Mouse (Mus musculus): ENCODE results near the gene Tsks. TPM values are rescaled to one million over a fixed set of nuclear protein-coding genes. Genes with fewer than 3 reads are reported as not detected.

The Tsks gene
- polyA plus RNA-seq, 1 experiment: not detected

GRCm38 (mm10) chr7:45006503-45006902, 63.5 kb downstream of the Tsks start:
- H3K4me3 ChIP-seq (ENCODE audit: insufficient read depth, low read depth, low read length): no peak overlapping the region
- WGBS: 91% methylated on average over 12 of the region's 12 CpGs
- H3K27ac ChIP-seq (ENCODE audit: insufficient read depth, low read depth, low read length): no peak overlapping the region
- no peak for TF ChIP-seq POLR2A (IDR thresholded peaks at IDR 0.05; ENCODE audit: insufficient read depth, low read depth, low read length)
- TF ChIP-seq CTCF (IDR thresholded peaks at IDR 0.05; ENCODE audit: insufficient read depth, low read depth, low read length): no peak
- 0 out of 2 replicates have a peak, but pooled peaks cover 5% of the 10 kb centered on the region for H3K4me1 ChIP-seq (ENCODE audit: control insufficient read depth, insufficient read depth, low read length)

- H3K4me1 ChIP-seq (ENCODE audit: control insufficient read depth, insufficient read depth, low read length): 0 out of 2 replicates have a peak, but pooled peaks cover 4% of the 10 kb centered on the region
- 96% methylated on average over 29 of the region's 29 CpGs for WGBS
- TF ChIP-seq CTCF (IDR thresholded peaks at IDR 0.05; ENCODE audit: insufficient read depth, low read depth, low read length): no peak
- TF ChIP-seq POLR2A (IDR thresholded peaks at IDR 0.05; ENCODE audit: insufficient read depth, low read depth, low read length): no peak
- no peak overlapping the region for H3K4me3 ChIP-seq (ENCODE audit: insufficient read depth, low read depth, low read length)
- H3K27ac ChIP-seq (ENCODE audit: insufficient read depth, low read depth, low read length): no peak overlapping the region
These were observed 64.1 kb downstream of the Tsks start for GRCm38 (mm10) chr7:45007141-45007540.

Other genes starting within 250 kb of the Tsks start
- gene Izumo2, start 234.5 kb upstream of the Tsks start, polyA plus RNA-seq (2012; ENCODE audit: insufficient read depth, insufficient read length, low replicate concordance, missing spikeins): not detected in 2 replicates
- gene Vrk3, start 194.8 kb upstream of the Tsks start, polyA plus RNA-seq (2012; ENCODE audit: insufficient read depth, insufficient read length, low replicate concordance, missing spikeins): not detected in 2 replicates
- not detected in 2 replicates for gene Zfp473, start 192.2 kb upstream of the Tsks start, polyA plus RNA-seq (2012; ENCODE audit: insufficient read depth, insufficient read length, low replicate concordance, missing spikeins)
- gene Nup62, start 127.1 kb upstream of the Tsks start, polyA plus RNA-seq (2012; ENCODE audit: insufficient read depth, insufficient read length, low replicate concordance, missing spikeins): not detected in 2 replicates
- gene Il4i1, start 126.8 kb upstream of the Tsks start, polyA plus RNA-seq (2012; ENCODE audit: insufficient read depth, insufficient read length, low replicate concordance, missing spikeins): not detected in 2 replicates
- not detected in 2 replicates for gene Atf5, start 126.5 kb upstream of the Tsks start, polyA plus RNA-seq (2012; ENCODE audit: insufficient read depth, insufficient read length, low replicate concordance, missing spikeins)
- gene Akt1s1, start 94.2 kb upstream of the Tsks start, polyA plus RNA-seq (2012; ENCODE audit: insufficient read depth, insufficient read length, low replicate concordance, missing spikeins): not detected in 2 replicates
- not detected in 2 replicates for gene Tbc1d17, start 94.1 kb upstream of the Tsks start, polyA plus RNA-seq (2012; ENCODE audit: insufficient read depth, insufficient read length, low replicate concordance, missing spikeins)
- not detected in 2 replicates for gene Pnkp, start 86.1 kb upstream of the Tsks start, polyA plus RNA-seq (2012; ENCODE audit: insufficient read depth, insufficient read length, low replicate concordance, missing spikeins)
- not detected in 2 replicates for gene Ptov1, start 73.4 kb upstream of the Tsks start, polyA plus RNA-seq (2012; ENCODE audit: insufficient read depth, insufficient read length, low replicate concordance, missing spikeins)
- gene Med25, start 50.5 kb upstream of the Tsks start, polyA plus RNA-seq (2012; ENCODE audit: insufficient read depth, insufficient read length, low replicate concordance, missing spikeins): not detected in 2 replicates
- not detected in 2 replicates for gene Fuz, start 47.1 kb upstream of the Tsks start, polyA plus RNA-seq (2012; ENCODE audit: insufficient read depth, insufficient read length, low replicate concordance, missing spikeins)
- not detected in 2 replicates for gene Ap2a1, start 13.7 kb upstream of the Tsks start, polyA plus RNA-seq (2012; ENCODE audit: insufficient read depth, insufficient read length, low replicate concordance, missing spikeins)
- gene Cpt1c, start 31.6 kb downstream of the Tsks start, polyA plus RNA-seq (2012; ENCODE audit: insufficient read depth, insufficient read length, low replicate concordance, missing spikeins): not detected in 2 replicates
- gene Prmt1, start 43.4 kb downstream of the Tsks start, polyA plus RNA-seq (2012; ENCODE audit: insufficient read depth, insufficient read length, low replicate concordance, missing spikeins): not detected in 2 replicates
- gene Irf3, start 54.4 kb downstream of the Tsks start, polyA plus RNA-seq (2012; ENCODE audit: insufficient read depth, insufficient read length, low replicate concordance, missing spikeins): not detected in 2 replicates
- gene Bcl2l12, start 55.5 kb downstream of the Tsks start, polyA plus RNA-seq (2012; ENCODE audit: insufficient read depth, insufficient read length, low replicate concordance, missing spikeins): not detected in 2 replicates
- gene Scaf1, start 73.2 kb downstream of the Tsks start, polyA plus RNA-seq (2012; ENCODE audit: insufficient read depth, insufficient read length, low replicate concordance, missing spikeins): not detected in 2 replicates
- gene Rras, start 74.8 kb downstream of the Tsks start, polyA plus RNA-seq (2012; ENCODE audit: insufficient read depth, insufficient read length, low replicate concordance, missing spikeins): not detected in 2 replicates
- gene Prr12, start 109.7 kb downstream of the Tsks start, polyA plus RNA-seq (2012; ENCODE audit: insufficient read depth, insufficient read length, low replicate concordance, missing spikeins): not detected in 2 replicates
- gene Nosip, start 119.2 kb downstream of the Tsks start, polyA plus RNA-seq (2012; ENCODE audit: insufficient read depth, insufficient read length, low replicate concordance, missing spikeins): not detected in 2 replicates
- not detected in 2 replicates for gene Prrg2, start 119.5 kb downstream of the Tsks start, polyA plus RNA-seq (2012; ENCODE audit: insufficient read depth, insufficient read length, low replicate concordance, missing spikeins)
- not detected in 2 replicates for gene Rcn3, start 149.0 kb downstream of the Tsks start, polyA plus RNA-seq (2012; ENCODE audit: insufficient read depth, insufficient read length, low replicate concordance, missing spikeins)
- not detected in 2 replicates for gene Fcgrt, start 160.6 kb downstream of the Tsks start, polyA plus RNA-seq (2012; ENCODE audit: insufficient read depth, insufficient read length, low replicate concordance, missing spikeins)
- gene Rps11, start 181.2 kb downstream of the Tsks start, polyA plus RNA-seq (2012; ENCODE audit: insufficient read depth, insufficient read length, low replicate concordance, missing spikeins): 657 TPM in 1 of 2 replicates, not detected in the other
- gene Rpl13a, start 185.6 kb downstream of the Tsks start, polyA plus RNA-seq (2012; ENCODE audit: insufficient read depth, insufficient read length, low replicate concordance, missing spikeins): 1,205 and 1,268 TPM in 2 replicates
- not detected in 2 replicates for gene Gm45713, start 193.0 kb downstream of the Tsks start, polyA plus RNA-seq (2012; ENCODE audit: insufficient read depth, insufficient read length, low replicate concordance, missing spikeins)
- not detected in 2 replicates for gene Flt3l, start 193.2 kb downstream of the Tsks start, polyA plus RNA-seq (2012; ENCODE audit: insufficient read depth, insufficient read length, low replicate concordance, missing spikeins)
- not detected in 2 replicates for gene Pih1d1, start 211.1 kb downstream of the Tsks start, polyA plus RNA-seq (2012; ENCODE audit: insufficient read depth, insufficient read length, low replicate concordance, missing spikeins)
- not detected in 2 replicates for gene Aldh16a1, start 211.4 kb downstream of the Tsks start, polyA plus RNA-seq (2012; ENCODE audit: insufficient read depth, insufficient read length, low replicate concordance, missing spikeins)
- not detected in 2 replicates for gene Slc17a7, start 220.7 kb downstream of the Tsks start, polyA plus RNA-seq (2012; ENCODE audit: insufficient read depth, insufficient read length, low replicate concordance, missing spikeins)
- not detected in 2 replicates for gene Gfy, start 236.4 kb downstream of the Tsks start, polyA plus RNA-seq (2012; ENCODE audit: insufficient read depth, insufficient read length, low replicate concordance, missing spikeins)
- not detected in 2 replicates for gene Pth2, start 237.8 kb downstream of the Tsks start, polyA plus RNA-seq (2012; ENCODE audit: insufficient read depth, insufficient read length, low replicate concordance, missing spikeins)